Mouse (Mus musculus): Measurements from ENCODE around the gene Sim1. TPM values are rescaled to one million over a fixed set of nuclear protein-coding genes. Genes with fewer than 3 reads are reported as not detected.

Gene Sim1
- 1.3 and 1.8 TPM in 2 replicates for polyA plus RNA-seq (2015; fragmentation: Nextera tagmentation; extraction: Ambion mirVana)

GRCm38 (mm10) chr10:50894170-50894991, at the start of gene Sim1:
TSS of gene Sim1 (plus strand) at chr10:50894754.
- ATAC-seq (ENCODE audit: low read depth): peak; percentile 96

GRCm38 (mm10) chr10:50868202-50868601, 26.4 kb upstream of the Sim1 start:
- Histone ChIP-seq H3K36me3 (no peaks in the 10 kb centered on the region), H3K4me3 (no peak overlapping the region), H3K9me3 (no peaks in the 10 kb centered on the region), H3K9ac (no peak overlapping the region), H3K27ac (replicated peaks) (no peak overlapping the region), H3K4me2 (no peak overlapping the region), H3K4me1 (replicated peaks) (no peaks in the 10 kb centered on the region), H3K27me3 (no peaks in the 10 kb centered on the region)
- 82% methylated on average over 4 of the region's 4 CpGs for WGBS
- no peak for ATAC-seq (ENCODE audit: low read depth)

More at GRCm38 (mm10) chr10:50894170-50894991, at the start of gene Sim1:
- peaks cover 96% of the 10 kb centered on the region for H3K27me3 ChIP-seq
- H3K27ac ChIP-seq (replicated peaks): no peak within 1 kb of the TSS
- H3K4me1 ChIP-seq (replicated peaks): peaks cover 13% of the 10 kb centered on the region
- H3K9ac ChIP-seq: peak within 1 kb of the TSS; percentile 35; the same call in 1 of the 2 replicates
- peak within 1 kb of the TSS; percentile 45 for H3K4me3 ChIP-seq
- H3K9me3 ChIP-seq: no peaks in the 10 kb centered on the region
- H3K36me3 ChIP-seq: no peaks in the 10 kb centered on the region
- peak within 1 kb of the TSS; percentile 72 for H3K4me2 ChIP-seq
- under 1% methylated on average over 62 of the region's 62 CpGs for WGBS

- Histone ChIP-seq H3K4me2 (no peak overlapping the region), H3K9me3 (no peaks in the 10 kb centered on the region), H3K9ac (no peak overlapping the region), H3K27me3 (no peaks in the 10 kb centered on the region), H3K27ac (replicated peaks) (no peak overlapping the region), H3K4me1 (replicated peaks) (no peaks in the 10 kb centered on the region), H3K36me3 (no peaks in the 10 kb centered on the region), H3K4me3 (no peak overlapping the region)
- ATAC-seq (ENCODE audit: low read depth): no peak
- 89% methylated on average over 5 of the region's 5 CpGs for WGBS
Observed at GRCm38 (mm10) chr10:50876952-50877351, 17.6 kb upstream of the Sim1 start.

- Histone ChIP-seq H3K9ac (no peak overlapping the region), H3K36me3 (no peaks in the 10 kb centered on the region), H3K4me2 (no peak overlapping the region), H3K27me3 (peaks cover 14% of the 10 kb centered on the region; the same call in 1 of the 2 replicates), H3K4me1 (replicated peaks) (no peaks in the 10 kb centered on the region), H3K9me3 (no peaks in the 10 kb centered on the region), H3K27ac (replicated peaks) (no peak overlapping the region), H3K4me3 (no peak overlapping the region)
- no peak for ATAC-seq (ENCODE audit: low read depth)
- WGBS: 23% methylated on average over 2 of the region's 2 CpGs
Observed at GRCm38 (mm10) chr10:50881476-50882069, 13.0 kb upstream of the Sim1 start.

GRCm38 (mm10) chr10:50882366-50882765, 12.2 kb upstream of the Sim1 start:
- Histone ChIP-seq H3K9ac (no peak overlapping the region), H3K9me3 (no peaks in the 10 kb centered on the region), H3K27me3 (peaks cover 14% of the 10 kb centered on the region; the same call in 1 of the 2 replicates), H3K4me2 (no peak overlapping the region), H3K4me3 (no peak overlapping the region), H3K27ac (replicated peaks) (no peak overlapping the region), H3K36me3 (no peaks in the 10 kb centered on the region), H3K4me1 (replicated peaks) (no peaks in the 10 kb centered on the region)
- 69% methylated on average over 2 of the region's 2 CpGs for WGBS
- ATAC-seq (ENCODE audit: low read depth): no peak

- H3K27me3 ChIP-seq: peaks cover 51% of the 10 kb centered on the region
- no peaks in the 10 kb centered on the region for H3K36me3 ChIP-seq
- WGBS: 66% methylated on average over 4 of the region's 4 CpGs
- H3K27ac ChIP-seq (replicated peaks): no peak overlapping the region
- H3K4me3 ChIP-seq: no peak overlapping the region
- no peak overlapping the region for H3K9ac ChIP-seq
- H3K4me2 ChIP-seq: no peak overlapping the region
- no peaks in the 10 kb centered on the region for H3K4me1 ChIP-seq (replicated peaks)
- ATAC-seq (ENCODE audit: low read depth): no peak
- no peaks in the 10 kb centered on the region for H3K9me3 ChIP-seq
Observed at GRCm38 (mm10) chr10:50886305-50886704, 8.2 kb upstream of the Sim1 start.

GRCm38 (mm10) chr10:50890621-50891020, 3.9 kb upstream of the Sim1 start:
- H3K9me3 ChIP-seq: no peaks in the 10 kb centered on the region
- no peak for ATAC-seq (ENCODE audit: low read depth)
- H3K9ac ChIP-seq: no peak overlapping the region
- peaks cover 84% of the 10 kb centered on the region for H3K27me3 ChIP-seq
- no peaks in the 10 kb centered on the region for H3K36me3 ChIP-seq
- H3K4me3 ChIP-seq: no peak overlapping the region
- WGBS: 10% methylated on average over 6 of the region's 6 CpGs
- H3K27ac ChIP-seq (replicated peaks): no peak overlapping the region
- no peak overlapping the region for H3K4me2 ChIP-seq
- peaks cover 13% of the 10 kb centered on the region for H3K4me1 ChIP-seq (replicated peaks)

GRCm38 (mm10) chr10:50891876-50892711, 2.5 kb upstream of the Sim1 start:
- H3K4me1 ChIP-seq (replicated peaks): peaks cover 13% of the 10 kb centered on the region
- under 1% methylated on average over 26 of the region's 26 CpGs for WGBS
- no peak for ATAC-seq (ENCODE audit: low read depth)

GRCm38 (mm10) chr10:50892751-50893320, 1.7 kb upstream of the Sim1 start:
- Histone ChIP-seq H3K27ac (replicated peaks) (no peak overlapping the region), H3K4me1 (replicated peaks) (peaks cover 13% of the 10 kb centered on the region), H3K27me3 (peaks cover 97% of the 10 kb centered on the region), H3K9me3 (no peaks in the 10 kb centered on the region), H3K4me3 (no peak overlapping the region), H3K36me3 (no peaks in the 10 kb centered on the region), H3K9ac (no peak overlapping the region), H3K4me2 (0 out of 2 replicates have a peak overlapping the region, but pooled peaks have one; percentile 5)
- WGBS: 1% methylated on average over 15 of the region's 15 CpGs
- no peak for ATAC-seq (ENCODE audit: low read depth)

More at GRCm38 (mm10) chr10:50891876-50892711, 2.5 kb upstream of the Sim1 start:
- Histone ChIP-seq H3K27ac (replicated peaks) (no peak overlapping the region), H3K36me3 (no peaks in the 10 kb centered on the region), H3K4me3 (no peak overlapping the region), H3K4me2 (0 out of 2 replicates have a peak overlapping the region, but pooled peaks have one; percentile 5), H3K9ac (no peak overlapping the region), H3K27me3 (peaks cover 94% of the 10 kb centered on the region), H3K9me3 (no peaks in the 10 kb centered on the region)

GRCm38 (mm10) chr10:50893546-50893945, 1.0 kb upstream of the Sim1 start:
- Histone ChIP-seq H3K9me3 (no peaks in the 10 kb centered on the region), H3K36me3 (no peaks in the 10 kb centered on the region), H3K4me2 (peak overlapping the region; percentile 72), H3K27ac (replicated peaks) (no peak overlapping the region), H3K9ac (no peak overlapping the region), H3K4me3 (peak overlapping the region; percentile 45; the same call in 1 of the 2 replicates), H3K27me3 (peaks cover 99% of the 10 kb centered on the region), H3K4me1 (replicated peaks) (peaks cover 13% of the 10 kb centered on the region)
- ATAC-seq (ENCODE audit: low read depth): no peak
- 4% methylated on average over 10 of the region's 10 CpGs for WGBS

GRCm38 (mm10) chr10:50895091-50895790, 687 bp downstream of the Sim1 start:
- peaks cover 13% of the 10 kb centered on the region for H3K4me1 ChIP-seq (replicated peaks)
- H3K27me3 ChIP-seq: peaks cover 96% of the 10 kb centered on the region
- WGBS: under 1% methylated on average over 44 of the region's 44 CpGs
- H3K9ac ChIP-seq: no peak overlapping the region
- no peak overlapping the region for H3K27ac ChIP-seq (replicated peaks)
- H3K36me3 ChIP-seq: no peaks in the 10 kb centered on the region
- H3K4me3 ChIP-seq: peak overlapping the region; percentile 45
- peak; percentile 47; the same call in 1 of the 2 replicates for ATAC-seq (ENCODE audit: low read depth)
- H3K9me3 ChIP-seq: no peaks in the 10 kb centered on the region
- H3K4me2 ChIP-seq: peak overlapping the region; percentile 72
